Mouse (Mus musculus): ENCODE data around the gene Srr. TPM values are rescaled to one million over a fixed set of nuclear protein-coding genes. Genes with fewer than 3 reads are reported as not detected.

The Srr gene
- polyA plus RNA-seq, 1 experiment from 2014 or later: 21.5 TPM

DNA sequence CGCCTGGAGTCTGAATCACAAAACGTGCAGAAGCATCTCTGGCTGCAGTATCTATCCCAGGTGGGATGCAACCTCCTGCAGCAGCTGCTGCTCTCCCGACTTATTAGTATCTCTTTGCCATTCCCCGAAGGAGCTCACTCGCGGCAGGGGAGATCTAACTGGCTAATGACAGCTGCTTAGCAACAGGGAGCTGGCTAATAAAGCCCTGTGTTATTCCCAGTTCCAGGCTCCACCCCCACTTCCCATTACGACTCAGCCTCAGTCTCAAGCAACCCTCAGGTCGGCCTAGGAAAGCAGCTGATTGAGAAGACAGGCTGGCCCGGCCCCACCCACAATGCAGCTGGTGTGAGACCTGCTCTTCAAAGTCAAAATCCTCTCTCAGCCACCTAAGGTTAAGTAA lies 48.9 kb downstream of the Srr start:
- H3K36me3 ChIP-seq: no peaks in the 10 kb centered on the region
- peak overlapping the region; percentile 50 for H3K4me2 ChIP-seq
- no peaks in the 10 kb centered on the region for H3K9me3 ChIP-seq (replicated peaks)
- WGBS: 5% methylated on average over 9 of the region's 9 CpGs
- no peak overlapping the region for H3K9ac ChIP-seq
- H3K4me3 ChIP-seq: peak overlapping the region; percentile 19; the same call in 1 of the 2 replicates
- H3K4me1 ChIP-seq (replicated peaks): peaks cover 41% of the 10 kb centered on the region
- ATAC-seq (ENCODE audit: insufficient number of reproducible peaks, low FRiP score): 0 out of 2 replicates have a peak, but pooled peaks have one; percentile 15
- H3K27me3 ChIP-seq (replicated peaks): no peaks in the 10 kb centered on the region
- no peak overlapping the region for H3K27ac ChIP-seq (ENCODE audit: poor library complexity, severe bottlenecking)

- Histone ChIP-seq H3K4me1 (replicated peaks) (peaks cover 42% of the 10 kb centered on the region), H3K27ac (ENCODE audit: poor library complexity, severe bottlenecking) (no peak overlapping the region), H3K9ac (no peak overlapping the region), H3K4me3 (no peak overlapping the region), H3K36me3 (no peaks in the 10 kb centered on the region), H3K9me3 (replicated peaks) (no peaks in the 10 kb centered on the region), H3K27me3 (replicated peaks) (no peaks in the 10 kb centered on the region), H3K4me2 (no peak overlapping the region)
- 65% methylated on average over 3 of the region's 3 CpGs for WGBS
- ATAC-seq (ENCODE audit: insufficient number of reproducible peaks, low FRiP score): no peak
Measured at GRCm38 (mm10) chr11:74874630-74875029, 51.1 kb downstream of the Srr start.

DNA sequence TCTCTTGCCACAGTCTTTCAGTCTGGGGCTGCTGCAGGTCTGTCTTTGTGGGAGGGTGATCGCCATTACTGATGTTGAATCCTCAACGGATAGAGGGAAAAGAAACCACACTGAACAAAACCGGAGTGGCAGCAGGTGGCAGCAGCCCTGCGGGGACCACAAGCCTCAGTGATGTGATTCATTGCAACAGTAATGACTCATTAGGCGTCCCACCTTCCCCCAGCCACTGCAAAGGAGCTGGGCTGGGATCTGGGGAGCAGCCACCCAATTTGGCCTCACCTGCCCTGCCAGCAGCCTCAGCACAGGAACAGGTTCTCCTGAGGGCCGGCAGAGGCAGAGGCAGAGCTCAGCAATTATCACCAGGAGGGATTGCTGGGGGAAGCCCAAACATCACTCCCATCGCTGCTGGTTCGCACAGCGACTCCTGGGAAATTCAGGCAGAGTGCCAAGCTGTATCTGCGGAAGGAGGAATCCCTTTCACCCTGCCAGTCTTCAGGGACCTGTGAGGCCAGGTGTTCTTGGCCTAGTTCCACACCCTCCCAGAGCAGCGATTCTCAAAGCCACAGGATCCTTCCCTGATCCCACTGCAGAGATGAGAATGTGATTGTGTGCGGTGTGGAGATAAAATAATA lies 54.6 kb downstream of the Srr start:
- ATAC-seq (ENCODE audit: insufficient number of reproducible peaks, low FRiP score): no peak
- no peaks in the 10 kb centered on the region for H3K9me3 ChIP-seq (replicated peaks)
- H3K36me3 ChIP-seq: peaks cover 11% of the 10 kb centered on the region; the same call in 1 of the 2 replicates
- no peaks in the 10 kb centered on the region for H3K27me3 ChIP-seq (replicated peaks)
- peaks cover 33% of the 10 kb centered on the region for H3K4me1 ChIP-seq (replicated peaks)
- H3K9ac ChIP-seq: peak overlapping the region; percentile 32; the same call in 1 of the 2 replicates
- H3K4me2 ChIP-seq: no peak overlapping the region; the same call in 1 of the 2 replicates
- H3K4me3 ChIP-seq: no peak overlapping the region
- 31% methylated on average over 12 of the region's 12 CpGs for WGBS
- H3K27ac ChIP-seq (ENCODE audit: poor library complexity, severe bottlenecking): peak overlapping the region; percentile 31; the same call in 1 of the 2 replicates

DNA sequence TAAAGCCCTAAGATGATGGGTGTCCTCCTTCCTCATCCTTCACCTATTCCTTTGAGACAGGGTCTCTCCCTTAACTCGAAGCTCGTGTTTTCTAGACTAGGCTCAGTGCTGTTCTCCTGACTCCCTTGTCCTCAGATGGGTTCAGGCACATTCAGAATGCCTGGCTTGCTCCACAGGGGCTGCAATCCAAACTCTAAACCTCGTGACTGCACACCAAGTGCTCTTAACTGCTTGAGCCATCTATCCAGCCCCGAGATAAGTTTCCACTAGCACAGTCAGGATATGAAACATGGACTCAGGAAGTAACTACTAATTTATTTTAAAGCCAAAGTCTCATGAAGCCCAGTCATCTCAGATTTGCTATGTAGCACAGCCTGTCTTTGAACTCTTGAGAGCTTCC lies 55.2 kb downstream of the Srr start:
- peaks cover 33% of the 10 kb centered on the region for H3K4me1 ChIP-seq (replicated peaks)
- H3K4me3 ChIP-seq: no peak overlapping the region
- H3K27ac ChIP-seq (ENCODE audit: poor library complexity, severe bottlenecking): no peak overlapping the region
- H3K4me2 ChIP-seq: no peak overlapping the region
- H3K36me3 ChIP-seq: peaks cover 11% of the 10 kb centered on the region; the same call in 1 of the 2 replicates
- H3K27me3 ChIP-seq (replicated peaks): no peaks in the 10 kb centered on the region
- no peak overlapping the region for H3K9ac ChIP-seq
- no peaks in the 10 kb centered on the region for H3K9me3 ChIP-seq (replicated peaks)
- WGBS: 70% methylated on average over 4 of the region's 4 CpGs
- no peak for ATAC-seq (ENCODE audit: insufficient number of reproducible peaks, low FRiP score)

DNA sequence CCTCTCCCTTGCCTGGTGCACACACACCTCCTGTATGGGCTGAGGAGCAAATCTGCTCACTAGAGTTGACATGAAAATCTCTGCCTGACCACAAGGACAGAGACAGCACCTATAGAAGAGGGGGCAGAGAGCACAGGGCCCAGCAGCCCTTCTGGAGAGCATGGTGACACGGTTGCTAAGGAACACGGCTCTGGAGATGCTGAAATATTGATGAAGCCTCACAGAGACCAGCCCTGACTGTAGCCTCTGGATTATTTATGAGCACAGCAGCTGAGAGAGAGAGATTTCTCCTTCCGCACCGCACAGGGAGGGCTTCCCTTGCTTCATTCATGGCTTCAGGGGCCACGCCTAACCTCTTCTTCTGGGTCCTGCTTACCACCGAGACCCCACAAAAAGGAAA lies 56.1 kb downstream of the Srr start:
- WGBS: 78% methylated on average over 6 of the region's 6 CpGs
- Histone ChIP-seq H3K9ac (no peak overlapping the region), H3K9me3 (replicated peaks) (no peaks in the 10 kb centered on the region), H3K4me2 (no peak overlapping the region), H3K4me1 (replicated peaks) (peaks cover 25% of the 10 kb centered on the region), H3K4me3 (no peak overlapping the region), H3K27ac (ENCODE audit: poor library complexity, severe bottlenecking) (no peak overlapping the region), H3K27me3 (replicated peaks) (no peaks in the 10 kb centered on the region), H3K36me3 (peaks cover 11% of the 10 kb centered on the region)
- ATAC-seq (ENCODE audit: insufficient number of reproducible peaks, low FRiP score): no peak

DNA sequence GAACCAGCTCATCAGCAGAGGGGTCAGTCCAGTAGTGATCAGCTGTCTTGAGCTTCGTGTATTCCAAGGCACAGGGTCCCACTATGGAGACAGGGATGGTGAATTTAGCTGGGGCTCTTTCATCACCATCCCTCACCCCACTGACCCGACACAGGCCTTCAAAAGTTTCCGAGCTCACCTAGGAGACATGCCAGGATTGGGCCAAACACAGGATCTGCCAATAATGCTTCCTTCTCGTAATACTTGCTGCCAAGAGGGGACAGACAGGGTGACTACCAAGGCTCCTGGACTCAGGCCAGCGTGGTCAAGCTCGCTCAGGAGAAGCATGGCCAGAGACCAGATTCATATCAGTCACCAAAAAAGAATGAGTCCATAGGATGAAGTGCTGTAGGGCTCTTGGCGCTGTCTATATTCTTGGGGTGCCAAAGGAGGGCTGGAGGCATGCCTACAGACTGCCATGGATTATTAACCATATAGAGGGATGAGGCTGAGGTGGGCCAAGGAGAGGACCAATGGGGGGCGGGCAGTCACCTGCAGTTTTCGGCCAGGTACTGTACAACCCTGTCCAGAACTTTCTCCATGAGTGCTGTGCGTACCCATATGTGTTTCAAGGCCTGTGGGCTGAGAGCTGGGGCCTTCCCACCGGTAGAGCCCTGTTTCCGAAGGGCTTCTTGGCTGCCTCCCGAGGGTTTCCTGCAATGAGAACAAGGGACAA lies 57.5 kb downstream of the Srr start:
- Histone ChIP-seq H3K9ac (no peak overlapping the region), H3K4me1 (replicated peaks) (peaks cover 32% of the 10 kb centered on the region), H3K27me3 (replicated peaks) (no peaks in the 10 kb centered on the region), H3K9me3 (replicated peaks) (no peaks in the 10 kb centered on the region), H3K27ac (ENCODE audit: poor library complexity, severe bottlenecking) (no peak overlapping the region), H3K36me3 (peaks cover 11% of the 10 kb centered on the region), H3K4me3 (no peak overlapping the region), H3K4me2 (no peak overlapping the region)
- ATAC-seq (ENCODE audit: insufficient number of reproducible peaks, low FRiP score): no peak
- WGBS: 85% methylated on average over 13 of the region's 13 CpGs

DNA sequence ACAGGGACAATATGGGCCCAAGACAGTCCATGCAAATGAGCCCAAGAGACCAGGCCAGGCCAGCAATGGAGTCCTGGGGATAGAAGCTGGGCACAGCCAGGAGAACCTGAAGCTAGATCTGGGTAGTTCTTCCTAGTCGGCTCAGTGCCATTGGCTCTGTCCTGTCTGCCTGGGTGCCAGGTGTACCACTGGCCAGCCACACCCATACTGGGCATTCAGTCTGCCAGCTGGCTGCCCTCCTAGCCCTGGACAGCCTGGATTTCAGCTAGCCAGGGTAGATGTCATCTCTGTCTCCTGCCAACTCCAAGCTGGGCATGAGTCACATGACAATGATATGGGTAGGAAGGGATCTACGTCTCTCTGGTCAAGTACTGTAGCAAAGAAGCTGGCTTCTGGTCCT lies 58.6 kb downstream of the Srr start:
- no peak overlapping the region for H3K27ac ChIP-seq (ENCODE audit: poor library complexity, severe bottlenecking)

GRCm38 (mm10) chr11:74866640-74867039 lies 59.1 kb downstream of the Srr start:
- ATAC-seq (ENCODE audit: insufficient number of reproducible peaks, low FRiP score): no peak
- H3K27ac ChIP-seq (ENCODE audit: poor library complexity, severe bottlenecking): no peak overlapping the region
- peaks cover 11% of the 10 kb centered on the region for H3K36me3 ChIP-seq
- WGBS: 74% methylated on average over 4 of the region's 4 CpGs
- no peaks in the 10 kb centered on the region for H3K9me3 ChIP-seq (replicated peaks)
- H3K4me1 ChIP-seq (replicated peaks): peaks cover 36% of the 10 kb centered on the region
- no peaks in the 10 kb centered on the region for H3K27me3 ChIP-seq (replicated peaks)
- no peak overlapping the region for H3K4me3 ChIP-seq
- H3K9ac ChIP-seq: no peak overlapping the region
- no peak overlapping the region for H3K4me2 ChIP-seq

More for the DNA sequence above, 58.6 kb downstream of the Srr start:
- Histone ChIP-seq H3K4me3 (no peak overlapping the region), H3K9me3 (replicated peaks) (no peaks in the 10 kb centered on the region), H3K9ac (no peak overlapping the region), H3K27me3 (replicated peaks) (no peaks in the 10 kb centered on the region), H3K4me1 (replicated peaks) (peaks cover 35% of the 10 kb centered on the region), H3K4me2 (no peak overlapping the region), H3K36me3 (peaks cover 11% of the 10 kb centered on the region)
- no peak for ATAC-seq (ENCODE audit: insufficient number of reproducible peaks, low FRiP score)
- WGBS: 92% methylated on average over 2 of the region's 2 CpGs

DNA sequence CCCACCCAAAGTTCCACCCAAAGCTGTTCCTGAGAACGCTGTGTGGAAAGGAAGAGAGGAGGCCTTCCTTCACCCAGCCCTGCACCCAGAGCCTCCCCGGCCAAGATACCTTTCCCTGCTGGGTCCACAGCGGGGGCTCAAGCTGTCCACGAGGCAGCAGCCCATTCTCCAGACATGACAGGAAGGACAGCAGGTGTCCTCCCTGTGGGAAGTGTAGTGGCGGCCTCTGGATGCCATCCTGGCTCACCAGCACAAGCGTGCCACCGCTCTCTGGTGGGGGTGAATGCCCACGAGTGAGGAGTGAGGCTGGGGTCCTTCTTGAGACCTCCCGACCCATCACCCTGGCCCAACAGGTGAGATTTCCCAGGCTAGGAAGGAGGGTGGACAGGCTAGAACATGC lies 60.5 kb downstream of the Srr start:
- Histone ChIP-seq H3K36me3 (peaks cover 11% of the 10 kb centered on the region), H3K9ac (no peak overlapping the region), H3K4me3 (no peak overlapping the region), H3K9me3 (replicated peaks) (no peaks in the 10 kb centered on the region), H3K4me2 (no peak overlapping the region), H3K4me1 (replicated peaks) (peaks cover 30% of the 10 kb centered on the region), H3K27ac (ENCODE audit: poor library complexity, severe bottlenecking) (no peak overlapping the region), H3K27me3 (replicated peaks) (no peaks in the 10 kb centered on the region)
- WGBS: 79% methylated on average over 9 of the region's 9 CpGs
- ATAC-seq (ENCODE audit: insufficient number of reproducible peaks, low FRiP score): no peak

GRCm38 (mm10) chr11:74864421-74864820 lies 61.3 kb downstream of the Srr start:
- Histone ChIP-seq H3K4me1 (replicated peaks) (peaks cover 30% of the 10 kb centered on the region), H3K27me3 (replicated peaks) (no peaks in the 10 kb centered on the region), H3K9me3 (replicated peaks) (no peaks in the 10 kb centered on the region), H3K36me3 (peaks cover 11% of the 10 kb centered on the region), H3K9ac (0 out of 2 replicates have a peak overlapping the region, but pooled peaks have one; percentile 7), H3K4me2 (no peak overlapping the region), H3K4me3 (no peak overlapping the region), H3K27ac (ENCODE audit: poor library complexity, severe bottlenecking) (no peak overlapping the region)
- 72% methylated on average over 9 of the region's 9 CpGs for WGBS
- ATAC-seq (ENCODE audit: insufficient number of reproducible peaks, low FRiP score): no peak

GRCm38 (mm10) chr11:74863471-74863870 lies 62.3 kb downstream of the Srr start:
- Histone ChIP-seq H3K9me3 (replicated peaks) (no peaks in the 10 kb centered on the region), H3K4me3 (no peak overlapping the region), H3K4me2 (peak overlapping the region; percentile 42), H3K9ac (peak overlapping the region; percentile 44; the same call in 1 of the 2 replicates), H3K4me1 (replicated peaks) (peaks cover 30% of the 10 kb centered on the region), H3K27ac (ENCODE audit: poor library complexity, severe bottlenecking) (no peak overlapping the region), H3K27me3 (replicated peaks) (no peaks in the 10 kb centered on the region), H3K36me3 (peaks cover 13% of the 10 kb centered on the region)
- no peak for ATAC-seq (ENCODE audit: insufficient number of reproducible peaks, low FRiP score)
- WGBS: 24% methylated on average over 11 of the region's 11 CpGs
